Mouse (Mus musculus): ENCODE measurements around the gene Gab2. TPM values are rescaled to one million over a fixed set of nuclear protein-coding genes. Genes with fewer than 3 reads are reported as not detected.
A peak's percentile ranks its signal among the peaks of the same experiment; 100 is the strongest.

Gab2 gene
- polyA plus RNA-seq, 1 experiment = 1.8 TPM

DNA sequence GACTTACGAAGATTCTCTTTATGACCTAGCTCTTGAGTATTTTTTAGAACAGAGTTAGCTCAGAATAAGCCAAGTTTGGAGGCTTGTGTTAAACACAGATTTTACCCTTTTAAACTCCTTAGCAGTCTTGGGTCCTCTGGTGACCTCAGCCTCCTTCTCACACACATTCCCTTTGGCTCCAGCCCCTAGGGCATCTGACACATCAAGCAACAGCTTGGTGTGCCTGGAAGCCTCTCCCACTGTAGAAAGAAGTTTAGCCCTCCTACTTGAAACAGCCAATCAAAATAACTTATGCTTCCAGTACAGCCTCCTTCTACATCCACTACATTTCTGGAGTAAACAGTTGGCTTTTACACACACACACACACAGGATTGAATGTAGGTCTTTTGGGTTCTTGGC lies 2.8 kb downstream of the Gab2 start:
- Histone ChIP-seq H3ac (ENCODE audit: control insufficient read depth, insufficient read length, low read depth) (no peak overlapping the region), H3K36me3 (ENCODE audit: control insufficient read depth, insufficient read depth) (no peaks in the 10 kb centered on the region), H3K27me3 (ENCODE audit: control insufficient read depth, insufficient read depth, insufficient read length) (no peaks in the 10 kb centered on the region), H3K4me3 (ENCODE audit: insufficient read depth, poor library complexity, severe bottlenecking) (no peak overlapping the region), H3K79me2 (ENCODE audit: control insufficient read depth, insufficient read depth) (no peaks in the 10 kb centered on the region), H3K79me3 (ENCODE audit: low read depth) (no peaks in the 10 kb centered on the region)
- TF ChIP-seq MAX (IDR thresholded peaks at IDR 0.05) (no peak), MYOD1 (IDR thresholded peaks at IDR 0.05; ENCODE audit: control insufficient read depth, insufficient read length, low read depth) (no peak), USF1 (IDR thresholded peaks at IDR 0.05; ENCODE audit: low read depth) (no peak), FOSL1 (IDR thresholded peaks at IDR 0.05; ENCODE audit: insufficient read depth, low read length, poor library complexity, severe bottlenecking) (no peak), CTCF (IDR thresholded peaks at IDR 0.05; ENCODE audit: control insufficient read depth, insufficient read depth, insufficient read length) (no peak), MYOG (IDR thresholded peaks at IDR 0.05; ENCODE audit: control insufficient read depth, extremely low read depth, insufficient read length) (no peak), CEBPB (IDR thresholded peaks at IDR 0.05; ENCODE audit: low read depth) (no peak)

DNA sequence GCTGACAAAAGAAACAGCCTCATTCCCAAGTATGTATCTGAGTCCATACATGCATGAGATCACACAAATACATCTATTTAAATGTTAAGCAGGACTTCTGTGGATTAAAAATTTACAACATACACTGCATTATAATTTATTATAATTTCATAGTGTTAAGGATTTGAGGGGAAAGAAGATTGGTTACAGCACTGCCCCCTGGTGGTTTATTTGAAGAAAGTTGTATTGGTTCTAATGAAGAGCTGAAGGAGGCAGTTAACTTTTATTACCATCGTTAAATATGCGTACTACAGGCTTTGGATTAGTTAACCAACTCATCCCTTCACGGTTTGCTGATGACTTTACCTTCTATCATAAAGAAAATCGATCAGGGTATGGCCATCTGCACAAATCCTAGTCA lies 3.9 kb downstream of the Gab2 start:
- no peaks in the 10 kb centered on the region for H3K79me3 ChIP-seq (ENCODE audit: low read depth)
- H3K36me3 ChIP-seq (ENCODE audit: control insufficient read depth, insufficient read depth) = no peaks in the 10 kb centered on the region
- no peak for TF ChIP-seq MYOD1 (IDR thresholded peaks at IDR 0.05; ENCODE audit: control insufficient read depth, insufficient read length, low read depth)
- no peak for TF ChIP-seq CTCF (IDR thresholded peaks at IDR 0.05; ENCODE audit: control insufficient read depth, insufficient read depth, insufficient read length)
- no peak for TF ChIP-seq FOSL1 (IDR thresholded peaks at IDR 0.05; ENCODE audit: insufficient read depth, low read length, poor library complexity, severe bottlenecking)
- no peak for TF ChIP-seq USF1 (IDR thresholded peaks at IDR 0.05; ENCODE audit: low read depth)
- TF ChIP-seq MAX (IDR thresholded peaks at IDR 0.05) = no peak
- TF ChIP-seq MYOG (IDR thresholded peaks at IDR 0.05; ENCODE audit: control insufficient read depth, extremely low read depth, insufficient read length) = no peak
- TF ChIP-seq CEBPB (IDR thresholded peaks at IDR 0.05; ENCODE audit: low read depth) = no peak
- H3K79me2 ChIP-seq (ENCODE audit: control insufficient read depth, insufficient read depth) = no peaks in the 10 kb centered on the region
- H3K27me3 ChIP-seq (ENCODE audit: control insufficient read depth, insufficient read depth, insufficient read length) = no peaks in the 10 kb centered on the region
- H3K4me3 ChIP-seq (ENCODE audit: insufficient read depth, poor library complexity, severe bottlenecking) = no peak overlapping the region
- H3ac ChIP-seq (ENCODE audit: control insufficient read depth, insufficient read length, low read depth) = no peak overlapping the region

DNA sequence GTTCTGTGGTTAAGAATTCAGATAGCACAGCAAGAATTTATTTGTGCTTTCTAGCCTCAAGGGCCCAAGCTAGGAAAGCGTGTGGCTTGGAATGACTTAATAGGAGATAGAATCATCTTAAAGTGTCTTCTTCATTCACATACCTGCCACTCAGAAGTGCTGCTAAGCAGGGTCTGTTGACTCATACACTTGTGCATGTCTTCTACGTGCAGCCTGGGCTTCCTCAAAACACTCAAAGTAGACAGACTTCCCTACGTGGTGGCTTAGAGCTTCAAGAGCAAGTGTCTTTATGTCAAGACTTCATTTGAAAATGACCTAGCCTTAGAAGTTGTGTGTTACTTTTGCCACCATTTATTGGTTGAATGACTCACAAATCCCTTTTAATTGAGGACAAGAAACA lies 12.9 kb downstream of the Gab2 start:
- no peaks in the 10 kb centered on the region for H3K79me3 ChIP-seq (ENCODE audit: low read depth)
- no peaks in the 10 kb centered on the region for H3K27me3 ChIP-seq (ENCODE audit: control insufficient read depth, insufficient read depth, insufficient read length)
- no peak overlapping the region for H3ac ChIP-seq (ENCODE audit: control insufficient read depth, insufficient read length, low read depth)
- H3K36me3 ChIP-seq (ENCODE audit: control insufficient read depth, insufficient read depth) = no peaks in the 10 kb centered on the region
- no peaks in the 10 kb centered on the region for H3K79me2 ChIP-seq (ENCODE audit: control insufficient read depth, insufficient read depth)
- H3K4me3 ChIP-seq (ENCODE audit: insufficient read depth, poor library complexity, severe bottlenecking) = no peak overlapping the region
- TF ChIP-seq USF1 (IDR thresholded peaks at IDR 0.05; ENCODE audit: low read depth) = no peak
- TF ChIP-seq MYOG (IDR thresholded peaks at IDR 0.05; ENCODE audit: control insufficient read depth, extremely low read depth, insufficient read length) = no peak
- no peak for TF ChIP-seq CEBPB (IDR thresholded peaks at IDR 0.05; ENCODE audit: low read depth)
- TF ChIP-seq MAX (IDR thresholded peaks at IDR 0.05) = no peak
- no peak for TF ChIP-seq FOSL1 (IDR thresholded peaks at IDR 0.05; ENCODE audit: insufficient read depth, low read length, poor library complexity, severe bottlenecking)
- TF ChIP-seq CTCF (IDR thresholded peaks at IDR 0.05; ENCODE audit: control insufficient read depth, insufficient read depth, insufficient read length) = no peak
- no peak for TF ChIP-seq MYOD1 (IDR thresholded peaks at IDR 0.05; ENCODE audit: control insufficient read depth, insufficient read length, low read depth)

DNA sequence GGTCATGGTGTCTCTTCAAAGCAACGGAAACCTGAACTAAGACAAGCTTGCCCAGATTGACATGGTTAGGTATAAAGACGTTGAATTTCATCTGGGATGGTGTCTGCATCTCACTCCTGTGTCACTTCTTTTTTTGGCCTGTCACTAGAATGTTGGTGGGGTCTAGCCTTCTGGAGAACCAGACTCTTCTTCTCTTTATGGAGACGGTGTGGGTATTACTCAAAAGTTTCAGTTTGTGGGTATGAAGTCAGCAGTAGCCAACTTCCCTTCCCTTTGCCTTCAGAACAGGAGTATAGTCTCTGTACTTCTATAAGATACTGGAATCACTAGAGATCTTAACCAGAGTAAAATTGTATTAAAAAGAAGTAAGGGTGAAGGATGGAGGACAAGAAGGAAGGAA lies 26.7 kb downstream of the Gab2 start:
- H3K79me3 ChIP-seq (ENCODE audit: low read depth) = no peaks in the 10 kb centered on the region
- TF ChIP-seq FOSL1 (IDR thresholded peaks at IDR 0.05; ENCODE audit: insufficient read depth, low read length, poor library complexity, severe bottlenecking) (no peak), MAX (IDR thresholded peaks at IDR 0.05) (no peak), MYOD1 (IDR thresholded peaks at IDR 0.05; ENCODE audit: control insufficient read depth, insufficient read length, low read depth) (no peak), CTCF (IDR thresholded peaks at IDR 0.05; ENCODE audit: control insufficient read depth, insufficient read depth, insufficient read length) (no peak), USF1 (IDR thresholded peaks at IDR 0.05; ENCODE audit: low read depth) (no peak), CEBPB (IDR thresholded peaks at IDR 0.05; ENCODE audit: low read depth) (no peak), MYOG (IDR thresholded peaks at IDR 0.05; ENCODE audit: control insufficient read depth, extremely low read depth, insufficient read length) (no peak)
- no peak overlapping the region for H3K4me3 ChIP-seq (ENCODE audit: insufficient read depth, poor library complexity, severe bottlenecking)
- H3K36me3 ChIP-seq (ENCODE audit: control insufficient read depth, insufficient read depth) = no peaks in the 10 kb centered on the region
- no peak overlapping the region for H3ac ChIP-seq (ENCODE audit: control insufficient read depth, insufficient read length, low read depth)
- H3K27me3 ChIP-seq (ENCODE audit: control insufficient read depth, insufficient read depth, insufficient read length) = no peaks in the 10 kb centered on the region
- no peaks in the 10 kb centered on the region for H3K79me2 ChIP-seq (ENCODE audit: control insufficient read depth, insufficient read depth)

DNA sequence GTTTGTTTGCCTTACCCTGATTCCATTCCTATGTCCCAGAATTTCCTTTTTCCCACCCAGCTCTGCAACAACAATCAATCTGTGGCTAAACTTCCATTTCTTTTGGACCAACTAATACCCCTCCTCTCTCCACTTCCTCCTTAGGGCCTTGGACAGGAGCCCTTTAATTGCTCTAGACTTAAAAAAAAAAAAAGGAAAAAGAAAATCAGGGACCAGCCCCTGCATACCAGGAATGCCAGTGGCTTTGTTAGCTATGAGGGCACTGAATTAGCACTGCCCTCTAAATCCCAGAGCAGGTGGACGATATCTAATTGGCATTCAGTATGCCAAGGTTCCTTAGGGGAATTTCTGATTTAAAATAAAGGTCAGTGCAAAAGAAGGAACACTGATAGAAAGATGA lies 47.6 kb downstream of the Gab2 start:
- Histone ChIP-seq H3K79me3 (ENCODE audit: low read depth) (no peaks in the 10 kb centered on the region), H3K27me3 (ENCODE audit: control insufficient read depth, insufficient read depth, insufficient read length) (no peaks in the 10 kb centered on the region), H3K79me2 (ENCODE audit: control insufficient read depth, insufficient read depth) (no peaks in the 10 kb centered on the region), H3ac (ENCODE audit: control insufficient read depth, insufficient read length, low read depth) (no peak overlapping the region), H3K4me3 (ENCODE audit: insufficient read depth, poor library complexity, severe bottlenecking) (no peak overlapping the region), H3K36me3 (ENCODE audit: control insufficient read depth, insufficient read depth) (no peaks in the 10 kb centered on the region)
- no peak for TF ChIP-seq MYOG (IDR thresholded peaks at IDR 0.05; ENCODE audit: control insufficient read depth, extremely low read depth, insufficient read length)
- TF ChIP-seq MYOD1 (IDR thresholded peaks at IDR 0.05; ENCODE audit: control insufficient read depth, insufficient read length, low read depth) = peak; percentile 7

DNA sequence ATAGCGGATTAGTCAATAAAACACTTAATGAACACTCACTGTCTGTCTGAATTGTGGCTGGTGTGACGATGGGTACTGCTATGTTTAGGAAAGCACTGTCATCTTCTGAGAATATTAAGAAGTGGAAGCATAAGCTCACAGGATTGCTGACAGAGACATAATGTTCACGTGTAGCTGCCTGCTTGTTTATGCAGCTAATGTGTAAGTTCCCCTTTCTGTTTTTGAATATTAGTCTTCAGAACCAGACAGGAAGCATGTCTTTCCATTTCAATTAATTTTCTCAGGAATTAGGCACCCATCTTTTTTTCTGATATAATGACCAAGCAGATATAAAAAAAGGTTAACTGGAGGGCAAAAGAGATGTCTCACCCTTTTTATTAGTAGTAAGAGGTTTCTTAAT lies 55.1 kb downstream of the Gab2 start:
- Histone ChIP-seq H3K79me3 (ENCODE audit: low read depth) (no peaks in the 10 kb centered on the region), H3K79me2 (ENCODE audit: control insufficient read depth, insufficient read depth) (no peaks in the 10 kb centered on the region), H3ac (ENCODE audit: control insufficient read depth, insufficient read length, low read depth) (no peak overlapping the region), H3K36me3 (ENCODE audit: control insufficient read depth, insufficient read depth) (no peaks in the 10 kb centered on the region), H3K27me3 (ENCODE audit: control insufficient read depth, insufficient read depth, insufficient read length) (no peaks in the 10 kb centered on the region), H3K4me3 (ENCODE audit: insufficient read depth, poor library complexity, severe bottlenecking) (no peak overlapping the region)
- TF ChIP-seq MYOG (IDR thresholded peaks at IDR 0.05; ENCODE audit: control insufficient read depth, extremely low read depth, insufficient read length) = no peak
- no peak for TF ChIP-seq CEBPB (IDR thresholded peaks at IDR 0.05; ENCODE audit: low read depth)
- no peak for TF ChIP-seq CTCF (IDR thresholded peaks at IDR 0.05; ENCODE audit: control insufficient read depth, insufficient read depth, insufficient read length)
- TF ChIP-seq MYOD1 (IDR thresholded peaks at IDR 0.05; ENCODE audit: control insufficient read depth, insufficient read length, low read depth) = no peak
- no peak for TF ChIP-seq MAX (IDR thresholded peaks at IDR 0.05)
- no peak for TF ChIP-seq FOSL1 (IDR thresholded peaks at IDR 0.05; ENCODE audit: insufficient read depth, low read length, poor library complexity, severe bottlenecking)
- no peak for TF ChIP-seq USF1 (IDR thresholded peaks at IDR 0.05; ENCODE audit: low read depth)

All from C2C12 (cell line).